Mouse (Mus musculus) lung, embryonic 16.5 days (tissue): ENCODE measurements at regions not wholly inside any gene's neighbourhood (a gene's known extent, or its start where the extent isn't known, plus 50 kb on each side); places are given as distances from the start of the nearest gene placed in this dataset.

Source experiments
- ATAC-seq: fragments of 200-750 bp; cut with Nextera tagmentation; 2 replicates; pipeline ENCODE4 v1.8.0; 2017; ENCODE audit warnings: low read depth, mild to moderate bottlenecking, moderate library complexity
- H3K27ac ChIP-seq: fragments of 300-500 bp; sonication (generic); 2 replicates; pipeline ENCODE4 v1.5.1; 2014; ENCODE audit warnings: mild to moderate bottlenecking, control low read depth, low read length
- H3K27me3 ChIP-seq: fragments of 300-500 bp; sonication (generic); 2 replicates; pipeline ENCODE4 v1.6.1; 2014; ENCODE audit warnings: low read depth, low read length, mixed read lengths; ENCODE audit not compliant: control insufficient read depth, insufficient read depth
- H3K36me3 ChIP-seq: fragments of 300-500 bp; sonication (generic); 2 replicates; pipeline ENCODE4 v1.6.1; 2014; ENCODE audit warnings: low read length; ENCODE audit not compliant: control insufficient read depth, insufficient read depth
- H3K4me1 ChIP-seq: fragments of 300-500 bp; sonication (generic); replicated peaks from 2 replicates; pipeline ENCODE4 v1.6.1; 2014; ENCODE audit warnings: low read length, mixed read lengths; ENCODE audit not compliant: control insufficient read depth, insufficient read depth
- H3K4me2 ChIP-seq: fragments of 300-500 bp; sonication (generic); 2 replicates; pipeline ENCODE4 v1.6.1; 2014; ENCODE audit warnings: low read depth, low read length, control low read depth
- H3K4me3 ChIP-seq: fragments of 300-500 bp; sonication (generic); 2 replicates; pipeline ENCODE4 v1.5.1; 2014; ENCODE audit warnings: mild to moderate bottlenecking, low read length, control low read depth
- H3K9ac ChIP-seq: fragments of 300-500 bp; sonication (generic); 2 replicates; pipeline ENCODE4 v1.6.1; 2014; ENCODE audit warnings: low read length, control low read depth
- H3K9me3 ChIP-seq: fragments of 300-500 bp; sonication (generic); 2 replicates; pipeline ENCODE4 v1.6.1; 2016; ENCODE audit warnings: low read length; ENCODE audit not compliant: control insufficient read depth
- WGBS: fragments of 180-500 bp; shearing (Covaris S2); extraction: QIAGEN DNeasy Blood & Tissue Kit; methylation state at CpG from one replicate; pipeline ENCODE4 v1.1.7; 2014; 5-methylcytosine and 5-hydroxymethylcytosine counted together

DNA sequence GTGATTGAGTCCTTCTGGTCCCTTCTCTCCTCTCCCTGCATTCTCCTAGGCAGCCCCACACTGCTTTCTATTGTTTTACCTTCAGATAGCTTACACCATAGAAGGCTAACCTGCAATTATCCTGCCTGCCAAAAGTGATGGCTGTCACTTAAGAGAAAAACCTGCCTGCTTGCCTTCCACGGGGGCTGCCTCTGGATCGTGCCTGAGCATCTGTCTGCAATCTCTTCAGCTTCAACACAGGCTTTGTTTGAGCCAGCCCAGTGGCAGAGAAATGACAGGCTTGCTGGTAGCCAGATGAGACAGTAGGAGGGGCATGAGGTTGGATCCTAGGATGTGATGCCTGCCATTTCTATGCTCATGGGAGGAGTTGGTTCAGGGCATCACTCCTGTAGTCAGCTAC is 345.2 kb upstream of the Tshz3 start:
- no peaks in the 10 kb centered on the region for H3K36me3 ChIP-seq
- no peaks in the 10 kb centered on the region for H3K27me3 ChIP-seq
- no peak overlapping the region for H3K9ac ChIP-seq
- H3K27ac ChIP-seq, result no peak overlapping the region
- H3K4me3 ChIP-seq, result no peak overlapping the region
- 38% methylated on average over 2 of the region's 2 CpGs for WGBS
- no peak overlapping the region for H3K4me2 ChIP-seq
- no peaks in the 10 kb centered on the region for H3K4me1 ChIP-seq
- ATAC-seq, result no peak
- no peaks in the 10 kb centered on the region for H3K9me3 ChIP-seq

DNA sequence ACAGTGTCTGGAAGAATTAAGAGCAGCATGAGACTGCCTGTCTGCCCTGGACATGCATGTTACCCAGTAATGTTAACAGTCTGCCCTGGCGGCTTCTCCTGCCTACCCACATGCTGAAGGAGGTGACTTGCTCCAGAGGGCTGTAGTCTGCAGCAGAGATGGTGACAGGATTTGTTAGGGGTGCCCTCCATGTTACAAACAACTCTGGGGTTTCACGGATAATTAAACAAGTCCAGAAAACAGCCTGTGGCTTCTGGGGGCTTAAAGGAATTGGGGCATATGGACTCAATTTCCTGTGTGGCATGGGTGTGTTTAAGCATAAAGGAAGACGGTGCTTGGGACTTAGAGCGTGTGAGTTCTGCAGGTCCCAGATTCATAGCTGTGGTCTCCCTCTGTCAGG is 347.3 kb upstream of the Tshz3 start:
- no peaks in the 10 kb centered on the region for H3K9me3 ChIP-seq
- H3K27ac ChIP-seq, result no peak overlapping the region
- H3K27me3 ChIP-seq, result no peaks in the 10 kb centered on the region
- H3K9ac ChIP-seq, result no peak overlapping the region
- H3K36me3 ChIP-seq, result no peaks in the 10 kb centered on the region
- H3K4me1 ChIP-seq, result no peaks in the 10 kb centered on the region
- no peak for ATAC-seq
- no peak overlapping the region for H3K4me2 ChIP-seq
- no peak overlapping the region for H3K4me3 ChIP-seq
- 67% methylated on average over 4 of the region's 4 CpGs for WGBS

DNA sequence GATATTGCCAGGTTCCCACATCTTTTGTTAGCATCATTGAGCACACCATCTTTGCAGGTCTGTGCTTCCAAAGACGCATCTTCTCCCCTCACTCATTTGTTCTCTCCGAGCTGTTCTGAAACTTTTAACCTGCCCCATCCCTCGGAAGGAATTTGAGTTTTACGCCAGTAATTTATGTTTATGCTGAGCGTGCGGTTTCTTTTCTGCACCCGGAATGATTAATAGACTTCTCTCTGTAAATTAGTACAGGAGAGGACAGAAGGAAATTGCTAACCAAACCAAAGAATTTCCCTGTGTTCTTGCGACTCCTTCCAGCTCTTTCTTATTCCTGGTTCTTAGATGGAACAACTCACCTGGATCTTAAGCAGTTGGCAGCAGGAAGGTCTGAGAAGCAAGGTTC is 349.7 kb upstream of the Tshz3 start:
- Histone ChIP-seq H3K27ac (no peak overlapping the region), H3K27me3 (no peaks in the 10 kb centered on the region), H3K4me3 (no peak overlapping the region), H3K4me2 (no peak overlapping the region), H3K36me3 (no peaks in the 10 kb centered on the region), H3K4me1 (no peaks in the 10 kb centered on the region), H3K9ac (no peak overlapping the region), H3K9me3 (no peaks in the 10 kb centered on the region)
- no peak for ATAC-seq
- WGBS, result 48% methylated on average over 8 of the region's 8 CpGs

DNA sequence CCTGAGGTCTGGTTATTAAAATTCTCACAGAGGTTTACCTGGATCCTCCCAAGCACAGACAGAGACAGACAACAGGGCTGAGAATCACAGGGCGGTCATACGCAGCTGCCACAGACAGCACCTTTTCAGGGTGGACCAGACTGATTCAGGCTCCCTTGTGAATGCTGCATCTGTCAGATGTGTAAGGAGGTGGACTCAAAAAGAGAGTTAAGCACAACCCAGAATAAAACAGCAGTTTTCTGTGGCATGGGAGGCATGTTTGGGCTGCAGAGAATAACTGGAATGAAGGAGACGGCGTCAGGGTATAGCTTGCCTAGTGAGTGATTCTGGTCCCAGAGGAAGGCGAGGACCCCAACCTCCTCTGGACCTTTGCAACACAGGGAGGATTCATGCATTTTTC is 363.1 kb upstream of the Tshz3 start:
- no peak for ATAC-seq
- no peaks in the 10 kb centered on the region for H3K27me3 ChIP-seq
- WGBS, result 96% methylated on average over 5 of the region's 5 CpGs
- peaks cover 8% of the 10 kb centered on the region; the same call in 1 of the 2 replicates for H3K4me1 ChIP-seq
- no peak overlapping the region for H3K4me3 ChIP-seq
- H3K36me3 ChIP-seq, result no peaks in the 10 kb centered on the region
- no peak overlapping the region for H3K27ac ChIP-seq
- H3K4me2 ChIP-seq, result no peak overlapping the region
- H3K9ac ChIP-seq, result no peak overlapping the region
- H3K9me3 ChIP-seq, result no peaks in the 10 kb centered on the region

DNA sequence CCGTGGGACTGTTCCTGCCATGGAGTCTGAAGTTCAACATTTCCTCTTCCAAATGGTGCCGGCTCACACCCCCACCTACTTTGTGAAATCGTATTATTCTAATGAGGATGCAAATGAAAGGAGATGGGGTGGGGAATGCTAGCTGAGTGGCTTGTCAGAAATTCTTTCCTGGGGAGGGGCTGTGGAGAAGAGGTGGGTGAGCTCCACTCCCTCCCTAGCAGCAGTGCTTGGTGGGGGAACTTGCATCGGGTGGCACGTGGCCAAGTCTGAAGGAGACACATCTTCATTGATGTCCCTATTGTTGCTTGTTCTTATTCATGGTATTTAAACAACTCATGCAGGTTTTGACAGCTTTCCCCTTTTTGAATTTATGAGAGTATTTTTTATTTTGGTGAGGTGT is 363.8 kb upstream of the Tshz3 start:
- Histone ChIP-seq H3K9me3 (no peaks in the 10 kb centered on the region), H3K4me1 (peaks cover 8% of the 10 kb centered on the region; the same call in 1 of the 2 replicates), H3K4me2 (no peak overlapping the region), H3K27ac (no peak overlapping the region), H3K4me3 (no peak overlapping the region), H3K36me3 (no peaks in the 10 kb centered on the region), H3K27me3 (no peaks in the 10 kb centered on the region), H3K9ac (no peak overlapping the region)
- WGBS, result 22% methylated on average over 5 of the region's 5 CpGs
- 0 out of 2 replicates have a peak, but pooled peaks have one; percentile 20 for ATAC-seq

DNA sequence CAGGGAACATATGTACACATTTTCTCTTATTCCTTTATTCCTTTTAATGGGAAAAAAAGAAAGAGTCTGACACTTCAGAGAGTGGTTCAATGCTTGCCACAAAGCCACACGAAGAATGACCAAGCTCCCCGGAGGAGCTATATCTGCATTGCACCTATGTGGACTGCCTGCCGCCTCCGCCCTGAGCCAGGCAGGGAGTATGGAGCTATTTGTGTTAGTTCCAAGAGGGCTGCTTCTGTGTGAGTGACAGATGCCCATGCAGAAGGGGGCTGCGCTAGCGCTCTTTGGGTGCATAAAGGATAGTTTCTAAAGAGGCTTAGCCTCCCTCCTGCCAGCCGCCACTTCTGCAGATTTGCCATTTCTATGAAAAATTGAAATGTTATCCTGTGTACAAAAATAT is 365.3 kb upstream of the Tshz3 start:
- no peak overlapping the region for H3K4me3 ChIP-seq
- H3K36me3 ChIP-seq, result no peaks in the 10 kb centered on the region
- H3K4me2 ChIP-seq, result no peak overlapping the region
- WGBS, result 71% methylated on average over 7 of the region's 7 CpGs
- ATAC-seq, result no peak; the same call in 1 of the 2 replicates
- H3K4me1 ChIP-seq, result peaks cover 8% of the 10 kb centered on the region; the same call in 1 of the 2 replicates
- no peaks in the 10 kb centered on the region for H3K9me3 ChIP-seq
- no peaks in the 10 kb centered on the region for H3K27me3 ChIP-seq
- no peak overlapping the region for H3K27ac ChIP-seq
- H3K9ac ChIP-seq, result no peak overlapping the region

DNA sequence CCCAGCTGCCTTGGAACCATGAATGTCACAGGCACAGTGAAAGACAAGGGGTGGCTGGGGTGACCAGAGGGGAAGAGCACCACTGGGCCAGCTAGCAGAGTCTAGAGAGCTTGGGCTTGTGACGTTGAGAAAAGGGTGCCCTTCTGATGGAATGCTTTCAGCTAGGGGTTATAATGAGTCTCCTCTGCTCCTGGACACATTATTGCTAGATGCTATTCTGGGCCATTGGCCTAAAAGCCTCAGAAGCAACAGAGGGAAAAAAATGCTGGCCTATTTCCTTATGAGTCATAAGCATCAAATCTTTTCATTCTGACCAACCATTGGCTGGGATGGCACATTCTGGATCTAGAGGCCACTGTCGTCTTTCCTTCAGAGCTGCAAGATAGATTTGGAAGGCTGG is 369.8 kb upstream of the Tshz3 start:
- H3K9ac ChIP-seq, result no peak overlapping the region

DNA sequence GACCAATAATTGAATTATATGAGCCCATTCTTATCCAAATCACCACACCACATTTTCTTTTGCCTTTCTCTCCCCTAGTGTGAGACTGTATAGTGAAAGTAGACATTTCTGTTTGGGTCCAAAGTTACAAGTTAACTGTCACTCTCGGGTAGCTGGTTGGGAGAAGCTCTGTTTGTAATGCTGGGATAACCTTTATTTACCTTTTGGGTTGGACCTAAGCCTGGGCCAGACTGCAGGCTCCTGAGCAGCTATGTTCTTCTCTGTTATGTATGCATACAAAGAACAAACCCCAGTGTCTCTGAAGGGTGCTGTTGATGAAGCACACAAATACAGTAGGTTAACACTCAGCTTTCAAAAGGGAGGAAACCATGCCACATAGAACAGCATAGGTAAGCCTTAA is 373.9 kb upstream of the Tshz3 start:
- H3K4me3 ChIP-seq, result no peak overlapping the region
- H3K4me2 ChIP-seq, result no peak overlapping the region
- 47% methylated on average over 1 of the region's 1 CpGs for WGBS
- ATAC-seq, result no peak
- no peaks in the 10 kb centered on the region for H3K36me3 ChIP-seq
- no peaks in the 10 kb centered on the region for H3K4me1 ChIP-seq
- no peak overlapping the region for H3K27ac ChIP-seq
- 0 out of 2 replicates have a peak, but pooled peaks cover 2% of the 10 kb centered on the region for H3K9me3 ChIP-seq
- no peak overlapping the region for H3K9ac ChIP-seq
- H3K27me3 ChIP-seq, result no peaks in the 10 kb centered on the region

More for the DNA sequence above, 369.8 kb upstream of the Tshz3 start:
- no peak overlapping the region for H3K4me2 ChIP-seq
- peaks cover 3% of the 10 kb centered on the region; the same call in 1 of the 2 replicates for H3K4me1 ChIP-seq
- no peak overlapping the region for H3K27ac ChIP-seq
- no peak overlapping the region for H3K4me3 ChIP-seq
- 80% methylated on average over 2 of the region's 2 CpGs for WGBS
- no peak for ATAC-seq
- no peaks in the 10 kb centered on the region for H3K36me3 ChIP-seq
- 0 out of 2 replicates have a peak, but pooled peaks cover 2% of the 10 kb centered on the region for H3K9me3 ChIP-seq
- no peaks in the 10 kb centered on the region for H3K27me3 ChIP-seq

DNA sequence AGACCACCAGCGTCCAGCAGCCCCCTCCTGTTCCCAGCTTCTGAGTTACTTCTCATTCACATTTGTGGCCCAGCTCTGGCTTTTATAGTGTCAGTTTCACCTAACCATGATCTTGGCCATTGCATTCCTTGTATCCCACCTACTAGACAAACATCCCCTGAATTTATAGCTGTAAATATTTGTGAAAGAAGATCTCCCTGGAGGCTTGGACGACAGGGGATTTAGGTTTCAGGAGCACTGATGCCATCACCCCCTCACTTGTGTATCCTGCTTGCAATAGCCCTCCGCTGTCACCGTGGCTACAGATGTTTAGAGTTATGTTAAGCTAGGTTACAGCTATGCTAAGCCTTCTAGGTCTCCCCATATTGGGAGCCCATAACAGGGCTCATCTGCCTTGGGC is 375.7 kb upstream of the Tshz3 start:
- WGBS, result 53% methylated on average over 4 of the region's 4 CpGs
- Histone ChIP-seq H3K27ac (no peak overlapping the region), H3K9me3 (0 out of 2 replicates have a peak, but pooled peaks cover 2% of the 10 kb centered on the region), H3K27me3 (no peaks in the 10 kb centered on the region), H3K9ac (no peak overlapping the region), H3K4me1 (peaks cover 10% of the 10 kb centered on the region), H3K4me3 (no peak overlapping the region), H3K4me2 (no peak overlapping the region), H3K36me3 (no peaks in the 10 kb centered on the region)
- no peak for ATAC-seq
